ENCODE assay signal across 9 mouse cellular contexts in the genomic region with DNA sequence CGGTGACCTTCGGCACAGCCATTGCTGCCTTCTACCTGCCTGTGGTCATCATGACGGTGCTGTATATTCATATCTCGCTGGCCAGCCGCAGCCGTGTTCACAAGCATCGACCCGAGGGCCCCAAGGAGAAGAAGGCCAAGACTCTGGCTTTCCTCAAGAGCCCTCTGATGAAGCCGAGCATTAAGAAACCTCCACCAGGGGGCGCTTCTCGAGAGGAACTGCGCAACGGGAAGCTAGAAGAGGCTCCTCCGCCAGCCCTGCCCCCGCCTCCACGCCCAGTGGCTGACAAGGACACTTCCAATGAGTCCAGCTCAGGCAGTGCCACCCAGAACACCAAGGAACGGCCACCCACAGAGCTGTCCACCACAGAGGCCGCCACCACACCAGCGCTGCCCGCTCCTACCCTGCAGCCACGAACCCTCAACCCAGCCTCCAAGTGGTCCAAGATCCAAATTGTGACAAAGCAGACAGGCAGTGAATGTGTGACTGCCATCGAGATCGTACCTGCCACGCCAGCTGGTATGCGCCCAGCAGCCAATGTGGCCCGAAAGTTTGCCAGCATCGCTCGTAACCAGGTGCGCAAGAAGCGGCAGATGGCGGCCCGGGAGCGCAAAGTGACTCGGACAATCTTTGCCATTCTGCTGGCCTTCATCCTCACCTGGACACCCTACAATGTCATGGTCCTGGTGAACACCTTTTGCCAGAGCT. TPM values are rescaled to one million over a fixed set of nuclear protein-coding genes. Genes with fewer than 3 reads are reported as not detected.
DNase-seq lines count a peak whose midpoint lies in the region; ATAC-seq and TF ChIP-seq lines count a peak whose summit lies in the region.
"Had no signal": no experiment of that assay in that cellular context is flagged by ENCODE, and none has a peak within 500 bp of the region (broad histone marks: within the 10 kb centered on the region; RNA-seq: fewer than 3 reads in every experiment).

No protein-coding gene starts in this region.

- H3K9ac ChIP-seq in ES-E14 (ENCODE audit: insufficient read depth, low read depth, low read length, poor library complexity, severe bottlenecking) = peak overlapping the region; percentile 33; the same call in 1 of the 2 replicates
- no peak overlapping the region for H3K9ac ChIP-seq in embryonic facial prominence, embryonic 13.5 days
- no peak overlapping the region for H3K9ac ChIP-seq in lung, embryonic 16.5 days (ENCODE audit: low read length)

- peak overlapping the region; percentile 46 to 58 for H3K4me3 ChIP-seq in ES-E14 (ENCODE audit: insufficient read depth in 1 of 2, low read depth in 1 of 2, low read length in 2 of 2, poor library complexity in 1 of 2, severe bottlenecking in 1 of 2)
- 0 out of 2 replicates have a peak overlapping the region, but pooled peaks have one; percentile 11 for H3K4me3 ChIP-seq in embryonic facial prominence, embryonic 13.5 days
- H3K4me3 ChIP-seq in layer of hippocampus, adult 2 months = peak overlapping the region; percentile 23; the same call in 1 of the 2 replicates
- H3K4me3 ChIP-seq in lung, embryonic 16.5 days (ENCODE audit: low read length) = no peak overlapping the region

- H3K4me1 ChIP-seq in ES-E14 (ENCODE audit: control insufficient read depth in 2 of 2, insufficient read depth in 2 of 2, low read length in 2 of 2, poor library complexity in 1 of 2) = peaks cover 2 to 34% of the 10 kb centered on the region in 2 experiments; a peak in 3 of 4 replicates
- H3K4me1 ChIP-seq in embryonic facial prominence, embryonic 13.5 days = peaks cover 38% of the 10 kb centered on the region
- H3K4me1 ChIP-seq in lung, embryonic 16.5 days (replicated peaks; ENCODE audit: control insufficient read depth, insufficient read depth, low read length) = peaks cover 30% of the 10 kb centered on the region

- intact Hi-C loops in heart, postnatal 10 days (cut with DNase I) = loop anchor here (5.0 kb wide), 1 partner anchor 129 kb away; no protein-coding TSS in a partner anchor

- H3K9me3 ChIP-seq in ES-E14 (ENCODE audit: control insufficient read depth, insufficient read depth, low read depth, low read length) = no peaks in the 10 kb centered on the region
- H3K9me3 ChIP-seq in embryonic facial prominence, embryonic 13.5 days = no peaks in the 10 kb centered on the region
- no peaks in the 10 kb centered on the region for H3K9me3 ChIP-seq in lung, embryonic 16.5 days (ENCODE audit: control insufficient read depth, low read length)

- H3K27me3 ChIP-seq in embryonic facial prominence, embryonic 13.5 days = peaks cover 26% of the 10 kb centered on the region
- H3K27me3 ChIP-seq in lung, embryonic 16.5 days (ENCODE audit: control insufficient read depth, insufficient read depth, low read depth, low read length) = peaks cover 14% of the 10 kb centered on the region

- no peaks in the 10 kb centered on the region; the same call in 1 of the 2 replicates for H3K36me3 ChIP-seq in ES-E14 (ENCODE audit: control insufficient read depth, insufficient read depth, low read length, poor library complexity, severe bottlenecking)
- H3K36me3 ChIP-seq in embryonic facial prominence, embryonic 13.5 days = peaks cover 11% of the 10 kb centered on the region
- H3K36me3 ChIP-seq in lung, embryonic 16.5 days (ENCODE audit: control insufficient read depth, insufficient read depth, low read length) = peaks cover under 1% of the 10 kb centered on the region; the same call in 1 of the 2 replicates

- ATAC-seq in embryonic facial prominence, embryonic 13.5 days (ENCODE audit: insufficient number of reproducible peaks, insufficient read depth, low FRiP score, low TSS enrichment, low read depth) = no peak
- ATAC-seq in lung, embryonic 16.5 days (ENCODE audit: low read depth) = no peak

- peak overlapping the region; percentile 24; the same call in 1 of the 2 replicates for H3K4me2 ChIP-seq in embryonic facial prominence, embryonic 13.5 days
- peak overlapping the region; percentile 31; the same call in 1 of the 2 replicates for H3K4me2 ChIP-seq in lung, embryonic 16.5 days (ENCODE audit: low read depth, low read length)

- TF ChIP-seq CTCF in layer of hippocampus, adult 2 months (conservative IDR thresholded peaks at IDR 0.05) = peak; percentile 88

- WGBS in embryonic facial prominence, embryonic 13.5 days = 45% methylated on average over 34 of the region's 34 CpGs
- 40% methylated on average over 34 of the region's 34 CpGs for WGBS in lung, embryonic 16.5 days

- DNase-seq in ES-E14 (ENCODE audit: low read depth, low spot score) = peak; percentile 89
- peak; percentile 83 for DNase-seq in adrenal gland, postnatal 25 days
- peak; percentile 72 to 87 for DNase-seq in heart, postnatal 10 days
- DNase-seq in layer of hippocampus, adult 2 months (ENCODE audit: low spot score in 2 of 2) = peak; percentile 77 to 87
- DNase-seq in right cerebral cortex, adult 18-20 months = peak; percentile 88
- DNase-seq in yolk sac, embryonic 10.5 days (ENCODE audit: low spot score) = peak; percentile 61

- in situ Hi-C loops in ES-E14 (cut with MboI; ENCODE audit: low sequenced_read_pairs in 2 of 2, unreplicated experiment in 2 of 2) = no loop called here

- H3K27ac ChIP-seq in ES-E14 (ENCODE audit: insufficient read depth, low read depth, low read length, poor library complexity, severe bottlenecking) = no peak overlapping the region
- no peak overlapping the region for H3K27ac ChIP-seq in embryonic facial prominence, embryonic 13.5 days
- peak overlapping the region; percentile 43; the same call in 1 of the 2 replicates for H3K27ac ChIP-seq in layer of hippocampus, adult 2 months
- no peak overlapping the region for H3K27ac ChIP-seq in lung, embryonic 16.5 days (ENCODE audit: low read length)

TF ChIP-seq in ES-E14, 5 proteins besides CTCF, POLR2A, EP300 and RAD21:
- TF ChIP-seq HCFC1 (IDR thresholded peaks at IDR 0.05; ENCODE audit: borderline replicate concordance, insufficient read depth, low read length) (peak; percentile 33; the same call in 1 of the 2 replicates), MAFK (IDR thresholded peaks at IDR 0.05; ENCODE audit: insufficient read depth, low read depth, low read length) (no peak), ZC3H11A (IDR thresholded peaks at IDR 0.05; ENCODE audit: borderline replicate concordance, low read depth, low read length) (0 out of 2 replicates have a peak, but pooled peaks have one; percentile 3)

RNA-seq across cellular contexts. Expression of gene Chrm4, which starts 0.9 kb away (rescaled TPM):
- total RNA-seq in ES-E14 (2012; rRNA removed) = 5.6 and 9.5 TPM in 2 replicates
- 0.94 and 1.7 TPM in 2 replicates for total RNA-seq in adrenal gland, postnatal 25 days (2021)
- polyA plus RNA-seq in embryonic facial prominence, embryonic 13.5 days (2015; fragmentation: Nextera tagmentation; extraction: Ambion mirVana) = 0.18 and 0.32 TPM in 2 replicates
- under 1 TPM in 1 of 2 experiments, not detected in 1; 0.17 TPM for total RNA-seq in heart, postnatal 10 days (2021)
- total RNA-seq in layer of hippocampus, adult 2 months (2021) = 10 to 100 TPM; 22.1 to 26.0 TPM
- polyA plus RNA-seq in lung, embryonic 16.5 days (2015; fragmentation: Nextera tagmentation; extraction: Ambion mirVana) = 0.10 TPM in 1 of 2 replicates, not detected in the other

RNA-seq across cellular contexts. Expression of gene Mdk, which starts 4.1 kb away (rescaled TPM):
- total RNA-seq in ES-E14 (2012; rRNA removed) = 345 and 362 TPM in 2 replicates
- 3.5 and 5.8 TPM in 2 replicates for total RNA-seq in adrenal gland, postnatal 25 days (2021)
- 1,381 and 1,602 TPM in 2 replicates for polyA plus RNA-seq in embryonic facial prominence, embryonic 13.5 days (2015; fragmentation: Nextera tagmentation; extraction: Ambion mirVana)
- total RNA-seq in heart, postnatal 10 days (2021) = 10 to 100 TPM; 51.5 to 56.1 TPM
- 10 to 100 TPM; 25.3 to 31.9 TPM for total RNA-seq in layer of hippocampus, adult 2 months (2021)
- polyA plus RNA-seq in lung, embryonic 16.5 days (2015; fragmentation: Nextera tagmentation; extraction: Ambion mirVana) = 680 and 776 TPM in 2 replicates

RNA-seq across cellular contexts. Expression of gene Gm9821, which starts 17.5 kb away (rescaled TPM):
- 0.18 and 0.79 TPM in 2 replicates for total RNA-seq in ES-E14 (2012; rRNA removed)
- not detected in 2 replicates for total RNA-seq in adrenal gland, postnatal 25 days (2021)
- polyA plus RNA-seq in embryonic facial prominence, embryonic 13.5 days (2015; fragmentation: Nextera tagmentation; extraction: Ambion mirVana) = 0.39 and 0.61 TPM in 2 replicates
- total RNA-seq in heart, postnatal 10 days (2021) = not detected
- total RNA-seq in layer of hippocampus, adult 2 months (2021) = not detected
- polyA plus RNA-seq in lung, embryonic 16.5 days (2015; fragmentation: Nextera tagmentation; extraction: Ambion mirVana) = 0.33 and 0.88 TPM in 2 replicates
- total RNA-seq: layer of hippocampus, adult 18-20 months had no signal

RNA-seq across cellular contexts. Expression of gene Dgkz, which starts 47.7 kb away (rescaled TPM):
- 47.0 and 59.0 TPM in 2 replicates for total RNA-seq in ES-E14 (2012; rRNA removed)
- 42.2 and 61.5 TPM in 2 replicates for total RNA-seq in adrenal gland, postnatal 25 days (2021)
- 34.2 and 41.9 TPM in 2 replicates for polyA plus RNA-seq in embryonic facial prominence, embryonic 13.5 days (2015; fragmentation: Nextera tagmentation; extraction: Ambion mirVana)
- 10 to 100 TPM; 64.3 to 85.9 TPM for total RNA-seq in heart, postnatal 10 days (2021)
- 100 to 1,000 TPM; 513 to 526 TPM for total RNA-seq in layer of hippocampus, adult 2 months (2021)
- polyA plus RNA-seq in lung, embryonic 16.5 days (2015; fragmentation: Nextera tagmentation; extraction: Ambion mirVana) = 55.9 and 59.7 TPM in 2 replicates
